Mouse (Mus musculus) bone marrow macrophage, adult 2 months (primary cell): Measurements from ENCODE around the gene Pbld2. TPM values are rescaled to one million over a fixed set of nuclear protein-coding genes. Genes with fewer than 3 reads are reported as not detected.

Source experiments
- H3K27ac ChIP-seq: 2 replicates; pipeline ENCODE4 v1.5.1; 2012; ENCODE audit warnings: low read depth, low read length; ENCODE audit not compliant: insufficient read depth
- H3K4me1 ChIP-seq: 2 replicates; pipeline ENCODE4 v1.6.1; 2012; ENCODE audit warnings: low read length; ENCODE audit not compliant: control insufficient read depth, insufficient read depth
- H3K4me3 ChIP-seq: 2 replicates; pipeline ENCODE4 v1.5.1; 2012; ENCODE audit warnings: mild to moderate bottlenecking, low read length, moderate library complexity; ENCODE audit not compliant: insufficient read depth
- CTCF ChIP-seq: IDR thresholded peaks from 2 replicates; pipeline ENCODE4 v1.5.1; 2012; ENCODE audit warnings: low read depth, mild to moderate bottlenecking, low read length, moderate library complexity
- POLR2A ChIP-seq: IDR thresholded peaks from 2 replicates; pipeline ENCODE4 v1.6.1; 2012; ENCODE audit warnings: mild to moderate bottlenecking, low read depth, low read length, borderline replicate concordance
- polyA plus RNA-seq: library from polyadenylated mRNA; stranded (reverse); fragments of >200 nt; gene quantifications from 2 replicates; pipeline ENCODE4 v1.2.4, GENCODE M21; 2012; ENCODE audit not compliant: missing spikeins, insufficient read depth, insufficient read length

Pbld2 gene
- polyA plus RNA-seq, 1 experiment, result 0.24 TPM

DNA sequence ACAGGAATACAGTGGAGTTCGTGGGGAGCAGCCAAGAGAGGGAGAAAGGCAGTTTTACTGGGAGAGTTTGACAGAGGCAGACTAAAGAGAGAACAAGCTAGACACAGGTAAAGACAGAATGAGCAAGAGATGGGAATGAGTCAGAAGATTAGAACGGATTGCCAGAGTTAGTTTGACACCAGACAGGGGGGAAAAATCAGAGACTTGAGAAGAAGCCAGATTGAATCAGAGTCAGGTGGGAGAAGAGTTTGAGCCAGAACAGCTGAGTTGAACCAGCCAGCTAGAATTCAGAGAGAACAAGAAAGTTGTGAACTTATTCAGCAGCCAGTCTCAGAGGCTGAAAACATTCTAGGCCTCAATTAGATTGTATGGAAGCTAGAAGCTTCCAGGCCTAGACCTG is 35.7 kb downstream of the Pbld2 start, which contains the start of gene Pbld1:
Gene Pbld1, plus strand, starts transcription at position 301 of the 400 bp plus-strand sequence.
- no peak within 1 kb of the TSS for H3K4me3 ChIP-seq
- H3K27ac ChIP-seq, result no peak within 1 kb of the TSS
- TF ChIP-seq CTCF (no peak), POLR2A (no peak)
- H3K4me1 ChIP-seq, result no peaks in the 10 kb centered on the region

GRCm38 (mm10) chr10:63060406-63060805 is 36.3 kb downstream of the Pbld2 start:
- Histone ChIP-seq H3K4me1 (no peaks in the 10 kb centered on the region), H3K27ac (no peak overlapping the region), H3K4me3 (no peak overlapping the region)
- TF ChIP-seq POLR2A, result no peak
- TF ChIP-seq CTCF, result no peak

DNA sequence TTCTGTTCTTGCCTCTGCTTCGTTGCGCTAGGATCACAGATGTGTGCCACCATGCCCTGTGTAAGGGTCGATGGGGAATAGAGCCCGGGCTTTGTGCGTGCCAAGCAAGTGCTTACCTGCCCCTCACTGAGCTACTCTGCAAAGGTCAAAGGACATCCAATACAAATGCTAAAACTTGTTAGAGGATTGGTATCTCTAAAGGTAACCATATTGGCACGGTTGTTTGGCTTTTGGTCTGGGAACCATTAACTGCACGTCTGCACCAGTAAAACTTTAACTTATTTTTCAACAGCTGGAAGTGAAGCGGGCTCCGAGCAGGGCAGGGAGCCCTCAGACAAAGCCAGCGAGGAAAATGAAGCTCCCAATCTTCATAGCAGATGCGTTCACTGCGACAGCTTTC is 37.2 kb downstream of the Pbld2 start:
- H3K4me3 ChIP-seq, result no peak overlapping the region
- H3K4me1 ChIP-seq, result no peaks in the 10 kb centered on the region
- TF ChIP-seq POLR2A (no peak), CTCF (no peak)
- H3K27ac ChIP-seq, result no peak overlapping the region

GRCm38 (mm10) chr10:63062696-63063095 is 38.6 kb downstream of the Pbld2 start:
- Histone ChIP-seq H3K27ac (no peak overlapping the region), H3K4me3 (no peak overlapping the region), H3K4me1 (no peaks in the 10 kb centered on the region)
- TF ChIP-seq CTCF, result no peak
- TF ChIP-seq POLR2A, result no peak

- H3K27ac ChIP-seq, result no peak overlapping the region
- H3K4me3 ChIP-seq, result no peak overlapping the region
These were observed 39.2 kb downstream of the Pbld2 start for GRCm38 (mm10) chr10:63063365-63063764.

DNA sequence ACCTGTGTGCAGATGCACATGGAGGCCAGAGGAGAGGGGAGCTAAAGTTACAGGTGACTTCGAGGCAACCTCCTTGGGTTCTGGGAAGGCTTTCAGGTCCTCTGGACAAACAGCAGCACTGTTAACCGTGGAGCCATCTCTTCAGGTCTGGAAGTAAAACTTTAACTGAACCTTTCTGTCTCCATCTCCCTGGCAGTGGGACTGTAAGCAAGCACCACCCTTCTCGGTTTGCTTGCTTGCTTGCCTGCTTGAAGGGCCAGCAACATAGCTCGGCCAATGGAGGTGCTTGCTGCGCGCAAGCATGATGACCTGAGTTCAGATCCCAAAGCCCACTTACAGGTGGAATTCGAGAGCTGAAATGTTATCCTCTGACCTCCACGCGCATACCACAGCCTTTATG is 40.4 kb downstream of the Pbld2 start:
- Histone ChIP-seq H3K4me1 (no peaks in the 10 kb centered on the region), H3K27ac (no peak overlapping the region), H3K4me3 (no peak overlapping the region)
- TF ChIP-seq POLR2A (no peak), CTCF (no peak)

More at GRCm38 (mm10) chr10:63063365-63063764, 39.2 kb downstream of the Pbld2 start:
- no peaks in the 10 kb centered on the region for H3K4me1 ChIP-seq
- TF ChIP-seq POLR2A (no peak), CTCF (no peak)

DNA sequence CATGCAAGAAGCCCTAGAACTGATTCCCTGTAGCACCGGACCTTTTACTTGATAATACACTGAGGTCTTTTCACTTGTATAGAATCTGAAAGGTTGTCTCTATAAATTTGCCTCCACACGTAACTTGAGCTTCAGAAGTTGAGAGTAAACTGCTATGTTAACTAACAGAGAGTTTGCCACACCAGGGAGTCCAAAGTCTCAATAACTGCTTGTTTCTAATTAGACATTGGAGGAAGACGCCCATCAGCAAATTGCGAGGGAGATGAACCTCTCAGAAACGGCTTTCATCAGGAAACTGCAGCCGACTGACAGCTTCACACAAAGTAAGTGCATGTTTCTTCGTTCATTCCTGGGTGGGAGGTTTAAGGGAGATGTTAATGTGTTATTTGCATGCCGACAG is 41.4 kb downstream of the Pbld2 start:
- TF ChIP-seq POLR2A (no peak), CTCF (no peak)
- Histone ChIP-seq H3K4me1 (no peaks in the 10 kb centered on the region), H3K27ac (no peak overlapping the region)

DNA sequence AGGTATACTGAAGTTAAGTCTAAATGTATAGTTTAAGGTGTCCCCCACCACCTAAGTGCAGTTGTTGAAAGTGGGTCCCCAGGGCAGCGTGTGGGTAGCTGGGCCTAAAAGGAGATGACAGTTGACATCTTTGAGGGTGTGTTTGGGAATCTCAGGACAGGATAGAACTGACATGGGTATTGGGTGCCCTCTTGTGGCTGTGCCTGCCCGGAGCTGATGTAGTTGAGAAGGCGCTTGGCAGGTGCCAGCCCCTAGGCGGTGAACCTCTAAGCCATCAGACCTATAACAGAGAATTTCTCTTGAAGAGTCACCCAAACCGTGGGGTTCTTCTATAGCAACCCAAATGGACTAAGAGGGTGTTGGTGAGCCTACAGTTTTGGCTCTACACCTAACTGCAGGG is 41.9 kb downstream of the Pbld2 start:
- Histone ChIP-seq H3K4me1 (no peaks in the 10 kb centered on the region), H3K4me3 (no peak overlapping the region), H3K27ac (no peak overlapping the region)
- TF ChIP-seq CTCF (no peak), POLR2A (no peak)

More for the DNA sequence above, 41.4 kb downstream of the Pbld2 start:
- no peak overlapping the region for H3K4me3 ChIP-seq

GRCm38 (mm10) chr10:63086304-63086703 is 62.2 kb downstream of the Pbld2 start:
- Histone ChIP-seq H3K4me3 (no peak overlapping the region), H3K4me1 (no peaks in the 10 kb centered on the region), H3K27ac (no peak overlapping the region)
- TF ChIP-seq POLR2A, result no peak
- TF ChIP-seq CTCF, result no peak

- Histone ChIP-seq H3K4me1 (no peaks in the 10 kb centered on the region), H3K4me3 (no peak overlapping the region), H3K27ac (no peak overlapping the region)
- no peak for TF ChIP-seq POLR2A
- no peak for TF ChIP-seq CTCF
These were observed 65.1 kb downstream of the Pbld2 start for GRCm38 (mm10) chr10:63089103-63089757.
